Mouse (Mus musculus): Measurements from ENCODE around the gene Tnp2.

DNA sequence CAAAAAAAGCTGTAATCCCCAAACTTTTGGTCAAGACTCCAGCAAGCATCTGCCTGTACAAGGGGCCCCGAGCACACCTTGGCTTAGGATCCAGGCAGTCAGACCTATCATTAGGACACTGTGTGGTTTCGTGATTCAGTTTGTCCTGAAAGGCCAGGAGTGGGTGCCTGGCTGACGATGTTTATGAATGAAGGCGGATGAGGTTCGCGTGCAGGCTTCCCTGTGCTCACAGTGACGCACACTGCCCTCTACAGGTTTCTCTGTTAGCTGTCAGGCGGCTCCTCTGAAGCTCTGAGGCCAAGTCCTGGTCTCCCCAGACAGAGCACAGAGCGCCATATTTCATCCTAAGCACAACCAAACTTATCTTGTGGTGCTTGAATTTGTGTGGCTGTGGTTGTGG is 2.2 kb downstream of the Tnp2 start:
- TF ChIP-seq GATA1 (IDR thresholded peaks at IDR 0.05; ENCODE audit: low read length) (no peak), TAL1 (IDR thresholded peaks at IDR 0.05; ENCODE audit: low read length) (no peak)

Measured in erythroblast, embryonic 14.5 days (primary cell).